Mouse (Mus musculus): ENCODE results near the gene Folr1. TPM values are rescaled to one million over a fixed set of nuclear protein-coding genes. Genes with fewer than 3 reads are reported as not detected.

Gene Folr1
- polyA plus RNA-seq, 1 experiment from 2014 or later = 4.1 TPM

- no peaks in the 10 kb centered on the region for H3K9me3 ChIP-seq (replicated peaks)
- WGBS = under 1% methylated on average over 57 of the region's 57 CpGs
- H3K27ac ChIP-seq (ENCODE audit: poor library complexity, severe bottlenecking) = peak overlapping the region; percentile 83
- peak; percentile 98 for ATAC-seq (ENCODE audit: insufficient number of reproducible peaks, low FRiP score)
- peak overlapping the region; percentile 61 for H3K9ac ChIP-seq
- peak overlapping the region; percentile 67 for H3K4me2 ChIP-seq
- peaks cover 5% of the 10 kb centered on the region for H3K4me1 ChIP-seq (replicated peaks)
- no peaks in the 10 kb centered on the region for H3K27me3 ChIP-seq (replicated peaks)
- H3K4me3 ChIP-seq = peak overlapping the region; percentile 60
- peaks cover 21% of the 10 kb centered on the region for H3K36me3 ChIP-seq
Observed at GRCm38 (mm10) chr7:101896104-101897066, 25.8 kb upstream of the Folr1 start.

- ATAC-seq (ENCODE audit: insufficient number of reproducible peaks, low FRiP score) = no peak
- WGBS = 40% methylated on average over 9 of the region's 9 CpGs
- H3K4me2 ChIP-seq = peak overlapping the region; percentile 58
Observed at GRCm38 (mm10) chr7:101895695-101896094, 25.1 kb upstream of the Folr1 start.

GRCm38 (mm10) chr7:101888460-101888859, 17.9 kb upstream of the Folr1 start:
- Histone ChIP-seq H3K4me3 (no peak overlapping the region), H3K27ac (ENCODE audit: poor library complexity, severe bottlenecking) (no peak overlapping the region), H3K4me1 (replicated peaks) (no peaks in the 10 kb centered on the region), H3K4me2 (no peak overlapping the region), H3K9me3 (replicated peaks) (no peaks in the 10 kb centered on the region), H3K9ac (no peak overlapping the region), H3K27me3 (replicated peaks) (peaks cover 5% of the 10 kb centered on the region; the same call in 1 of the 2 replicates), H3K36me3 (no peaks in the 10 kb centered on the region)
- WGBS = 71% methylated on average over 4 of the region's 4 CpGs
- no peak for ATAC-seq (ENCODE audit: insufficient number of reproducible peaks, low FRiP score)

More at GRCm38 (mm10) chr7:101895695-101896094, 25.1 kb upstream of the Folr1 start:
- Histone ChIP-seq H3K27me3 (replicated peaks) (no peaks in the 10 kb centered on the region), H3K36me3 (peaks cover 15% of the 10 kb centered on the region), H3K9ac (peak overlapping the region; percentile 61), H3K27ac (ENCODE audit: poor library complexity, severe bottlenecking) (peak overlapping the region; percentile 26; the same call in 1 of the 2 replicates), H3K4me1 (replicated peaks) (peaks cover 5% of the 10 kb centered on the region), H3K9me3 (replicated peaks) (no peaks in the 10 kb centered on the region), H3K4me3 (peak overlapping the region; percentile 60)

- H3K27me3 ChIP-seq (replicated peaks) = peaks cover 5% of the 10 kb centered on the region; the same call in 1 of the 2 replicates
- H3K36me3 ChIP-seq = no peaks in the 10 kb centered on the region
- H3K4me1 ChIP-seq (replicated peaks) = no peaks in the 10 kb centered on the region
- H3K9ac ChIP-seq = no peak overlapping the region
- no peak for ATAC-seq (ENCODE audit: insufficient number of reproducible peaks, low FRiP score)
- H3K4me3 ChIP-seq = no peak overlapping the region
- no peak overlapping the region for H3K4me2 ChIP-seq
- no peak overlapping the region for H3K27ac ChIP-seq (ENCODE audit: poor library complexity, severe bottlenecking)
- H3K9me3 ChIP-seq (replicated peaks) = no peaks in the 10 kb centered on the region
- WGBS = 69% methylated on average over 6 of the region's 6 CpGs
Observed at GRCm38 (mm10) chr7:101886274-101886673, 15.7 kb upstream of the Folr1 start.

- no peak for ATAC-seq (ENCODE audit: insufficient number of reproducible peaks, low FRiP score)
- Histone ChIP-seq H3K36me3 (no peaks in the 10 kb centered on the region), H3K27ac (ENCODE audit: poor library complexity, severe bottlenecking) (no peak overlapping the region), H3K4me3 (no peak overlapping the region), H3K9me3 (replicated peaks) (no peaks in the 10 kb centered on the region), H3K4me1 (replicated peaks) (no peaks in the 10 kb centered on the region), H3K27me3 (replicated peaks) (peaks cover 1% of the 10 kb centered on the region; the same call in 1 of the 2 replicates), H3K9ac (no peak overlapping the region), H3K4me2 (no peak overlapping the region)
- 92% methylated on average over 4 of the region's 4 CpGs for WGBS
Observed at GRCm38 (mm10) chr7:101884160-101884559, 13.6 kb upstream of the Folr1 start.

- Histone ChIP-seq H3K36me3 (no peaks in the 10 kb centered on the region), H3K4me3 (no peak overlapping the region), H3K4me2 (no peak overlapping the region), H3K27me3 (replicated peaks) (no peaks in the 10 kb centered on the region), H3K9me3 (replicated peaks) (no peaks in the 10 kb centered on the region), H3K4me1 (replicated peaks) (no peaks in the 10 kb centered on the region), H3K9ac (no peak overlapping the region), H3K27ac (ENCODE audit: poor library complexity, severe bottlenecking) (no peak overlapping the region)
- no peak for ATAC-seq (ENCODE audit: insufficient number of reproducible peaks, low FRiP score)
- 70% methylated on average over 9 of the region's 9 CpGs for WGBS
Observed at GRCm38 (mm10) chr7:101882413-101883154, 12.0 kb upstream of the Folr1 start.

GRCm38 (mm10) chr7:101880855-101881254, 10.3 kb upstream of the Folr1 start:
- Histone ChIP-seq H3K36me3 (no peaks in the 10 kb centered on the region), H3K27me3 (replicated peaks) (no peaks in the 10 kb centered on the region), H3K4me1 (replicated peaks) (no peaks in the 10 kb centered on the region), H3K27ac (ENCODE audit: poor library complexity, severe bottlenecking) (no peak overlapping the region), H3K4me2 (no peak overlapping the region), H3K9ac (no peak overlapping the region), H3K9me3 (replicated peaks) (no peaks in the 10 kb centered on the region), H3K4me3 (no peak overlapping the region)
- 73% methylated on average over 4 of the region's 4 CpGs for WGBS
- ATAC-seq (ENCODE audit: insufficient number of reproducible peaks, low FRiP score) = no peak

GRCm38 (mm10) chr7:101875978-101876377, 5.4 kb upstream of the Folr1 start:
- no peak overlapping the region for H3K4me2 ChIP-seq
- peaks cover 13% of the 10 kb centered on the region for H3K4me1 ChIP-seq (replicated peaks)
- no peak overlapping the region for H3K27ac ChIP-seq (ENCODE audit: poor library complexity, severe bottlenecking)
- no peaks in the 10 kb centered on the region for H3K36me3 ChIP-seq
- no peak overlapping the region for H3K9ac ChIP-seq
- no peak overlapping the region for H3K4me3 ChIP-seq
- 90% methylated on average over 1 of the region's 1 CpGs for WGBS
- H3K27me3 ChIP-seq (replicated peaks) = no peaks in the 10 kb centered on the region
- ATAC-seq (ENCODE audit: insufficient number of reproducible peaks, low FRiP score) = no peak
- no peaks in the 10 kb centered on the region for H3K9me3 ChIP-seq (replicated peaks)

GRCm38 (mm10) chr7:101871296-101871695, 708 bp upstream of the Folr1 start:
- peak; percentile 70 for ATAC-seq (ENCODE audit: insufficient number of reproducible peaks, low FRiP score)
- Histone ChIP-seq H3K9me3 (replicated peaks) (no peaks in the 10 kb centered on the region), H3K27me3 (replicated peaks) (no peaks in the 10 kb centered on the region), H3K27ac (ENCODE audit: poor library complexity, severe bottlenecking) (peak overlapping the region; percentile 32), H3K4me2 (no peak overlapping the region), H3K9ac (no peak overlapping the region), H3K36me3 (no peaks in the 10 kb centered on the region), H3K4me1 (replicated peaks) (peaks cover 31% of the 10 kb centered on the region), H3K4me3 (no peak overlapping the region)
- 36% methylated on average over 3 of the region's 3 CpGs for WGBS

GRCm38 (mm10) chr7:101869163-101869500, 1.5 kb downstream of the Folr1 start:
- H3K9ac ChIP-seq = no peak overlapping the region
- no peak overlapping the region for H3K4me3 ChIP-seq
- peak overlapping the region; percentile 14; the same call in 1 of the 2 replicates for H3K27ac ChIP-seq (ENCODE audit: poor library complexity, severe bottlenecking)
- H3K27me3 ChIP-seq (replicated peaks) = no peaks in the 10 kb centered on the region
- 66% methylated on average over 7 of the region's 7 CpGs for WGBS
- no peaks in the 10 kb centered on the region for H3K9me3 ChIP-seq (replicated peaks)
- peaks cover 31% of the 10 kb centered on the region for H3K4me1 ChIP-seq (replicated peaks)
- no peak for ATAC-seq (ENCODE audit: insufficient number of reproducible peaks, low FRiP score)
- H3K4me2 ChIP-seq = no peak overlapping the region
- H3K36me3 ChIP-seq = no peaks in the 10 kb centered on the region

All from heart, embryonic 12.5 days (tissue).